Mouse (Mus musculus) v-Abl transformed pro-B cells (cell line): ENCODE data around the gene Ttpal.
"Not testable (repeated sequence)": the region's sequence is repeated elsewhere in the genome, so short reads cannot be mapped to it uniquely, and the experiment has no call there.

ENCODE experiments used
- in situ Hi-C, 2 experiments: fragments of 400-800 bp; cut with MboI; formaldehyde crosslinking; loops; one replicate each; pipeline ENCODE4 v1.15.1; 2025; ENCODE audit not compliant: unreplicated experiment in 2 of 2

Ttpal gene

GRCm38 (mm10) chr2:163655699-163656098 lies 53.6 kb downstream of the Ttpal start:
- in situ Hi-C loops, result not testable (repeated sequence)

DNA sequence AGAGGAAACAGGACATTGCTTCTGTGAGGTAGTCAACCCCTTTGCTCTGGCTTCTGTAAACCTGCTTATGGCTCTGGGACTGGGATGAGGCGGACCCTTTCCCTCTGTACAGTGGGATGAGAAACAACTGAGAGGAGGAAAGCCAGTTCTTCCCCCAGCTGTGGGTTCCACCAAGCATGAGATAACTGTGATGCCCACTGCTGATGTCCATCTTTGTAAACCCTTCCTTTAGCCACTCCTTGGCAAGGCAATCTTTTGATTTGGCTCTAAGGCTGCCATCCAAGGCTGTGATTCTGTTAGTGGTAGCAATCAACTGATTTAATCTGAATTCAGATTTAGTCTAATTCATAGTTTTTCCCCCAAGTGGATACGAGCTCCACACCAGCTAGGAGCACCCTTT lies 55.4 kb downstream of the Ttpal start:
- in situ Hi-C loops, result no loop called here

DNA sequence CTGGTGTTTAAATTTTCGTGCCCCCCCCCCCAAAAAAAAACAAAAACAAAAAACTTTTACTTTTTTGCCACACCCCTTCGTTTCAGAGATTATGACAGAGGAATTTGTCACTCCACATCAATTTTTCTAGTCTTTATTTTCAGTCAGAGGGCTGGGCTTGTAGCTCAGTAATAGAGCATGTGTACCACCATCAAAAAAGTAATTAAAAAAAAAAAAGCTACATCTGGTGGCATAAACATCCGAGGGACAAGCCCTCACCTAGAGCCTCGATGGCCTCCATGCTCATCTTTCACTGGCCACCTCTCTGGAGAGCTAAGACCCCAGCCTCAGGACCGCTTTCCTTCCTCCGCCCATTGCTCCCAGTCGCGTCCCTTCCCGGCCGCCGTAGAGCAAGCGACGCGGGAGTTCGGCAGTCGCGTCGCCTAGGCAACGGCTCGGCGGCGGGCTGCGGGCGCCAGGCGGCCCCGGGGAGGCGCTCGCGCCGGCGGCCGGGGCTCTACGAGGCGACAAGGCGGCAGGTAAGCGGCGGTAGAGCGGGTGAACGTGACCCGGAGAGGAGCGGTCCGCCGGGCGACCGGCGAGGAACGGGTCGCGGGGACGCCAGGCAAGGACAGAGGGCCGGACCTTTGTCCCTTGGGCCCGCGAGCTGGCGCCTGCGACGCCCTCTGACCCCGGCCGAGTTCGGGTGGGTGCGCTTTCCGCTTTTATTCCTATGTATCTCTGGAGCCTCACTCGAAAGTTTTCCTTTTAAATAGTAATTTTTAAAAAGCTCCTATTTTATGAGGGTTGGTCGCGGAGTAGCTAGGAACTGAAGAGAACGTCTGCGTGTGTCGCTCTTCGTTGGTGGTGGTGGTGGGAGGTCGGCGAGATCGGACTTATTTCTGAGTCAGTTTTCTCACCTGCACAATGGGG lies 56.1 kb downstream of the Ttpal start, which contains the start of gene Pkig:
Gene Pkig (plus strand): TSS at position 412 of the 912 bp plus-strand sequence.
- in situ Hi-C loops, result no loop called here

DNA sequence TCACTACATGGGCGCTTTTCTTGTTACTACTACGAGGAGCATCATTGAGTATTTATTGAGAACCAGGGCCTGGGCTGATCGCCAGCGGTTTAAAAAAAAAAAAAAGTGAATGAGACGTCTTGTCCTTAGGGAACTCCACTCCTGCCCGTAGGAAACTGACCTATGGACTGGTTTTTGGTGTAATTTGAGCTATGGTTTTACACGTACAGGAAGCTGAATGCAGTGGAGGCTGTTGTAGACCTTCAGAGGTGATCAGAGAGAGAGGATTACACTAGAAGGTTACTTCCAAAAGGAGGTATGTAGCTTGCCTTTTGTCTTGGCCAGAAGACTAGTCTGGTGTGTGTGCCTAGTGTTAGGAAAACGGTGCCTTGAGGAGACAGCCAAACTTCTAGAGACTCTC lies 56.8 kb downstream of the Ttpal start:
- in situ Hi-C loops, result no loop called here

- in situ Hi-C loops, result no loop called here
Observed at GRCm38 (mm10) chr2:163659431-163659830, 57.3 kb downstream of the Ttpal start.

DNA sequence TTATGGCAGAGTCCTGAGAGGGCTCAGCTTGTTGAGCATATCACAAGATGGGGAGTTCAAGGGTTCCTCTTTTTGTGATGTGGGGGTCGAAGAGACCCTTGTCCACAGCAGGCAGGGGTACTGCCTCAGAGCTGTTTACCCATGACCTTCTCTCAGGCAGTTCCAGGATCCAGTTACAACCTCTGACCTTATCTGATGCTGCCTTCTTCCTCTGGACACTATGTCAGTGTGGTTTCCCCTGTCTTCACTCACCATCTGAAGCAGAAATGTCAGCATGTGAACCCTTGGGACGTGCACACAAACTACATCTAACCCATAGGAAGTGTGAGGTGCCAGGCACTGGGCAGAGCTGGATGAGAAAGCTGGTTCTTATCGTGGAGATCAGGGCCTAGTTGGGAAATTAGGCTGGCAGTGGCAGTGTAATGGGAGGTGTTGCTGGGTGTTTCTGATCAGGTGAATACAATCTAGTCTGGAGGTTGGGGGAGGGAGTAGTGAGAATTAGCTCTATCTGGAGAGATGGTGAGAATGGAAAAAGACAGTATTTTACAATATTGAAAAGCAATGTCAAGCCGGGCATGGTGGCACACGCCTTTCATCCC lies 58.1 kb downstream of the Ttpal start:
- in situ Hi-C loops, result loop anchor here (5.0 kb wide), 1 partner anchor 57 kb away; no protein-coding TSS in a partner anchor

GRCm38 (mm10) chr2:163661371-163661850 lies 59.3 kb downstream of the Ttpal start:
- in situ Hi-C loops, result loop anchor here (5.0 kb wide), 1 partner anchor 56 kb away; no protein-coding TSS in a partner anchor

DNA sequence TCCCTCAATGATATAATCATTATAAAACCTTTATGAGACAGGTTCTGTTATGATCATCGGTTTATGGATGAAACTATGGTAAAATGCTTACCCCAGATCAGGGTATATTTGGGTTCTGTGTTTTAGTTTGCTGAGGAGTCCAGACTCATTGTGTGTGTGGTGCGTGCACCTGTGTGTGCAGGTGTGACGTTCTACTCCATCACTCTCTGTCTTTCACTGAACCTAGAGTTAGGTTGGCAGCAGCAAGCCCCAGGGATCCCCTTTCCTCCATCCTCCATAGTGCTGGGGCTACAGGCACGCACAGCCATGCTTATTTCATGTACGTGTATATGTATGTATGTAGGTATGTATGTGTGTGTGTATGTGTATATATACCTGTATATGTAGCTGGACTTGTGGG lies 60.0 kb downstream of the Ttpal start:
- in situ Hi-C loops, result loop anchor here (5.0 kb wide), 1 partner anchor 55 kb away; no protein-coding TSS in a partner anchor

- in situ Hi-C loops, result loop anchor here (5.0 kb wide), 1 partner anchor 55 kb away; no protein-coding TSS in a partner anchor
Observed at GRCm38 (mm10) chr2:163662698-163663221, 60.6 kb downstream of the Ttpal start.

GRCm38 (mm10) chr2:163663930-163664329 lies 61.8 kb downstream of the Ttpal start:
- in situ Hi-C loops, result loop anchor here (5.0 kb wide), 1 partner anchor 53 kb away; no protein-coding TSS in a partner anchor

GRCm38 (mm10) chr2:163667045-163667444 lies 64.9 kb downstream of the Ttpal start:
- in situ Hi-C loops, result no loop called here
